Mouse (Mus musculus) urinary bladder, postnatal 4 days (tissue): Measurements from ENCODE around the gene Rasal1.

Experiments
- DNase-seq, 2 experiments: peaks; one replicate each; pipeline ENCODE4 v3.0.0; 2021 to 2022; ENCODE audit warnings: low spot score in 2 of 2

Gene Rasal1

DNA sequence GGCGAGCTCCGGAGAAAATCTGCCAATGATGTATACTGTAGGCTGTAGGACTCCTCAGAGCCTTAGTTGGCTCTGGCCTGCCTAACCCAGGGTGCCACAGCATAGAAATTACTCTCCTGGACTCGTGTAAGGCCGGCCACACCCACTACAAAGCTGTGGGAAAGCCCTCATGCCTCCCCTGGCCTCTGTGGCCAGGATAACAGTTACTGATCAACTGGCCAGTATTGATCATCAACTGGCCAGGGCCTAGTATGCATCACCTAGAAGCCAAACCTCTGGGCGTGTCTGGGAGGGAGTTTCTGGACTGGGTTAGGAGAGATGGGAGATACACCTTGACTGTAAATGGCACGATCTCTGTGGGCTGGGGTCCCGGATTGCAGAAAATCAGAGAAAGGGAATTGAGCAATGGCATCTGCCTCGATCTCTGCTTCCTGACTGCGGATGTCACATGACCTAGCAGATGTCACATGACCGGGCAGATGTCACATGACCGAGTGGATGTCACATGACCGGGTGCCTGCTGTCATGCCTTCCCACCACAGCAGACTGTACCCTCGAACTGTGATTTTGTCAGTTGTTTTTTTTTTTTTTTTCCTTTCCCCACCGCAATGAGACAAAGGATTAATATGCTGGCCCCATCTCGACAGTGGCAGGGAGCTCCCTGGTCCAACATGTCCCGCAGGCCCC is 47.6 kb downstream of the Rasal1 start:
- no peak for DNase-seq

DNA sequence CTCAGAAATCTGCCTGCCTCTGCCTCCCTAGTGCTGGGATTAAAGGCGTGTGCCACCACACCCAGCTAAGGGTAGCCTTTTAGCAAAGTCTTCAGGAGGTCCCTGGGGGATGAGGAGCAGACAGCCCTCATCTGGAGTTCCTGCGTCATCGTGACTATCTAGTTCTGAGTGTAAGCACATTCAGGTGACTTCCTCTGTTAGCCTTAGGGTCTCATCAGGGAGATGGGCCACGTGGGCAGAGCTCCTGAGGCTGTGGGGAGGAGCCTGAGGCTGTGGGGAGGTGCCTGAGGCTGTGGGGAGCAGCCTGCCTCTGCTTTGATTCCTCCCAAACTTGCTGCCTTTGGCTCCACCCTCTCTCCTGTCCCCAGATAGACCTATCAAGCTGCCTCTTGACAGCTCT is 48.3 kb downstream of the Rasal1 start:
- no peak for DNase-seq

DNA sequence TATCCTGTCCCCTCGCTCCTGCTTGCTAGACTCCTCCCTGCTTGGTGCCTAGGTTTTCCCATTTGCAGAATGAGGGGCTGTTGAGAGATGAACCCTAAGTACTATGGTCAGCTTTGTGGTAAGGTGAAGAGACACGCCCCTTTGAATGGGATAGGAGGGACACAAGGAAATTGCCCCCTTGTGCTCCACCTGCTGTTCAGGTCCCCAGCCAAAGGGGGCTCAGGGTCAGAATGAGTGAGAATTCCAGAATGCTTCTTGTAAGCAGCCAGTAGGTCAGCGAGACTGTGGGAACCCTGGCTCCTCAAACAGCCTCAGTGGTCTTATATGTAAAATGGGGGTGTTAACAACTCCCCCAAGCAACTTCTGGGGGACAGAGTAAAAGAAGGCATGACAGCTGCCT is 49.6 kb downstream of the Rasal1 start:
- DNase-seq, result no peak

DNA sequence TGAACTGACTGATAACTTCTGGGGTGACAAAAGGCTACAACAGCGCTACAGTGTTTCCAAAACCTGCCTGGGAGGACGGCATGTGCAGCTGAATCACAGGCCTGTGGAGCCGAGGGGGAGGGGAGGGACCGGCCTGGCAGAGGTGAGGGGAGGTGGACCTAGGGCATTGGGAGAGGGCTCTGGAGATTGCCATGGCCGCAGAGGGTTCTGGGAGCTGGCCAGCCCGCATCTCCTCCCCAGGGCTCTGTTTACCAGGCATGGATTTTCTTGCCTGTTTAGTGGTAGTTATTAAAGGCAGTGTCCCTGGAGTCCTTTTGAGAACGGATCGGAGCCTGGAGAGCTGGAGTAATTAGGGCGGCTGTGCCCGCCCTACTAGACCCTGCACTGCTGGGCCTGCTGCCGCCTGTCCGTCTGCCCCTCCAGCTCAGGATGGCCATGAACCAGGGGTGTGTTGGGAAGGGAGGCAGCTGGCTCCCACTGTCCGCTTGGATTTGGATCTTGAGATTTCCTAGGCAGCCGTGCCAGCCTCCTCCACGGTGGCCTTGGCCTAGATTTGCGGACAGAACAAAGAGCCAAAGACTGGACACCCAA is 50.3 kb downstream of the Rasal1 start:
- peak in 1 of 2 experiments; percentile 67 for DNase-seq

DNA sequence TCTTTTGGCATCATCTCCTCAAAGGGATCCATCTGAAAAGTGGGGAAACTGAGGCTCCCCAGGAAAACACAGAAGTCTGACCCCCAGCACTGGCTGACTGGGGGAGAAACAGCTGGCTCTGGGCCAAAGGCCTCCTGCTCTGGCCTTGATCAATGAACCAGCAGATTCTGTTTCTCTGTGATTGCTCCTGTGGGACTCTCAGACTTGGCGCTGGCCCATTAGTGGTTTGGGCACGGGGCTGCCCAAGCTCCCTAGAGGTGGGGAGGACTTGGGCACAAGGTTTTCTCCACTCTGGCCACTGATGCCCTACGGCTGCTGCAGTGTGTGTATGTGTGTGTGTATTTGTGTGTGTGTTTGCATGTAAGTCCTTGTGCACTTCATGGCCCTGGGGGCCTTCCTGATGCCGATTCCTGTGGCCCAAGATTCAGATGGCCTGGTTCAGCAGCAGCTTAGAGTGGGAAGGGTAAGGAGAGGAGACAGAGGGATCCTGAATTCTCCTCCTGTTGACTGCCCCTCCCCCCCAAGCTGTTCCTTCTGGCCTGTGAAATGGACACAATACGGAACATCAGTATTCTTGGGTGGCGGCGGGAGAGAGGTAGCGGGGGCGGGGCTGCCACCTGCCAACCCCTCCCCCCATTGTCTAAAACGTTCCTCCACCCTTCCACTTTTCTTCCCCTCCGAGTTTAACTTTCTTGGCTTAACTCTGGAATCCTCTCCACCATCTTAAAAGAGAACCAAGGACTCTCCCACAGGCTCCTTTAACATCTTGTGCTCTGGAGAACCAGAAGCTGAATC is 52.6 kb downstream of the Rasal1 start:
- DNase-seq, result no peak

DNA sequence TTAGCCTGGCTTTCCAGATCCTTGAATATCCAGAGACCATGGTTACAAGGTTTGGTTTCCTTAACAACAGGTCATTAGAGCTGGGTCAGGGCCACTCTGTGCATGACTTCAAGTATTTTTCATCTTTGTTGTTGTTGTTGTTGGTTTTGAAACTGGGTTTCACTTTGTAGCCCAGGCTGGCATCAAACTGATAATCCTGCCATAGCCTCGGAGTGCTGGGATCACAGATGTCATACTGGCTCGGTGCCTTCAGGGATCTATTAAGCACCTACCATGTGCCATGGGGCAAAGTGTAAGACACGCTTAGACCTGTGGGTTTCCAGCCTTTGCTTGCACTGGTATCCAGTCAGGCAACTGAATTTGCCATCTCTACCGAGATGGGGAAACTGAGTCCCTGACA is 53.8 kb downstream of the Rasal1 start:
- DNase-seq, result no peak

DNA sequence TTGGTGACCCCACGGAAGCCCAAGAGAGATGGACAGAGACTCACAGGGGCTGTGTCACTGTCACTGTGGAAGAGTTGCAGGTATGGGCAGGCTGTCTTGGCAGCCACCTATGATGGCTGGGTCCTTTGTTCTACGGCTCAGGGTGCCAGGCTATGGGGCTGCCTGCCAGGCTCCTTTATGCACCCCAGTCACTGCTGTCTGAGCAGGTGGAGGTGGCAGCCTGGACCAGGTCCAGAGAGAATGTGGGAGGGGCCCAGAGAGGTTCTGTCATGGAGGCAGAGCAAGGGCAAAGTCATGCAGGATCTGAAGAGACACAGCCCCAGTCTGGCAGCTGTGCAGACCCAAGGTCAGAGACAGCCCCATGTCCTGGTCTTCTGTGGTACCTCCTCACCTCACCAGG is 54.4 kb downstream of the Rasal1 start:
- DNase-seq, result no peak

DNA sequence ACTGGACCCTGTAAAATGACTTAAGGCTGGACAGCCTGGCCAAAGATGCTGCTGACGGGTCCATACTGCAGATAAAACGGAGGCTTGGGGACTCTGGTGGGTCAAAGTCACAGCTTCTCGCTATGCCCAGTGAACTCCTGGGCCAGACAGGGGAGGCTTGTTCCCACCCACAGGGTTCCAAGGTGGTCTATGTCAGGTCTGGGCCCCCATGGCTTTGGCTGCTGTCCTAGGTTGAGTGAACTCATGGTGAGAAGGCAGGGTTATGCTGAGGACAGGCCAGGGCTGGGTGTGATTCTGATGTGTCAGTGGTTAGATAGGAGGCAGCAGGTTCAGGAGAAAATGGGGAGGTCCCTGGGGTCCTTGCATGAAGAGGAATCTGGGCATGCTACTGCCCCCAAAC is 55.0 kb downstream of the Rasal1 start:
- no peak for DNase-seq

DNA sequence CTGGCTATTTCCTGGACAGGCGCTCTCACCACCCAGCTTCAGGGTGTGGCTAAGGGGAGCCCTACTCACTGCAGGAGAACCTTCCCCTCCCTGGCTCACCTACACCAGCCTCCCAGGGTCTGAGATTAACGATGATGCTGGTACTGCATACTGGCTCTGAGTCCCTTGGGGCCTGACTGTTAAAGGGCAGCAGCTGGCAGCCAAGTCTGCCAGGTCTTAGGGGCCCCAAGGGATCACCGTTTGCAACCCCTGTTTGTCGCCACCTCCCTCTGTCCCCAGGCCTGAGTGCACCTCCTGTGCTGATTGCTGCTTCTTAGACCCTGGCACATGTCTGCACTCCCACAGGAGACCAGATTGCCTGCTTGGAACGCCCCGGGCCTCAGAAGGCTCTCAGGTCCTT is 55.8 kb downstream of the Rasal1 start:
- no peak for DNase-seq

DNA sequence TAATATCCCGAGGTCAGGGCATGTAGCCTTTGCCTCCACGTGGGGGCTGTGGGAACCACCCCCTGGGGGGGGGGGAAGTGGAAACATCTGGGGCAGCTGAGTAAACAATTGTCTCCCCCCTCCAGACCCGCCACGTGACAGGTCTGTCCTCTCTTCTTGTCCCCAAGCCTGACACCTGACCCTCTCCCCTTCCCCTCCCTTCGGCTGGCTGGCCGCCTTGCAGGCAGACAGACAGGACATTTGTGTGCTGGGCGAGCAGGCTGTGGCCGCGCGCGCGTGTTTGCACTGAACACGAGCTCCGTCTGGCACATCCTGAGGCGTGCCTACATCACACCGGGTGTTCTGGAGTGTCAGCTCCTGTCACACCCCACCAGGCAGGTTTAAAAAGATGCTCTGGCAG is 57.9 kb downstream of the Rasal1 start:
- no peak for DNase-seq

DNA sequence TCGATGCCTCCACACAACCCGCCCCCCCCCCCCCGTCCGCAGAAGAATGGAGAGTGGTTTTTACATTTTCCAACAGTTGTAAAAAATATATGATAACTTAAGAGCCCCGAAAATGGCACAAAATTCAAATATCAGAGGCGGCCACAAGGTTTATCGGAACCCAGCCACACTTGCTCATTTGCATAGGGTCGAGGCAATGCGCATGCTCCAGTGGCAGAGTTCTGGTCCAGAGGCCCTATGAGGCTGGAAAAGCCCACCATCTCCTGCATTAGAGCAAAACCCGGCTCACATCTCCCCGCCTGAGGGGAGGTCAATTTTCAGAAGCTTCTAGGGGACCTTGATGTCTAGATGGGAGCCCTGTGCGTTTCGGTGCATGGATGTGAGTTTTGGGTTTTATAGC is 58.4 kb downstream of the Rasal1 start:
- DNase-seq, result no peak

DNA sequence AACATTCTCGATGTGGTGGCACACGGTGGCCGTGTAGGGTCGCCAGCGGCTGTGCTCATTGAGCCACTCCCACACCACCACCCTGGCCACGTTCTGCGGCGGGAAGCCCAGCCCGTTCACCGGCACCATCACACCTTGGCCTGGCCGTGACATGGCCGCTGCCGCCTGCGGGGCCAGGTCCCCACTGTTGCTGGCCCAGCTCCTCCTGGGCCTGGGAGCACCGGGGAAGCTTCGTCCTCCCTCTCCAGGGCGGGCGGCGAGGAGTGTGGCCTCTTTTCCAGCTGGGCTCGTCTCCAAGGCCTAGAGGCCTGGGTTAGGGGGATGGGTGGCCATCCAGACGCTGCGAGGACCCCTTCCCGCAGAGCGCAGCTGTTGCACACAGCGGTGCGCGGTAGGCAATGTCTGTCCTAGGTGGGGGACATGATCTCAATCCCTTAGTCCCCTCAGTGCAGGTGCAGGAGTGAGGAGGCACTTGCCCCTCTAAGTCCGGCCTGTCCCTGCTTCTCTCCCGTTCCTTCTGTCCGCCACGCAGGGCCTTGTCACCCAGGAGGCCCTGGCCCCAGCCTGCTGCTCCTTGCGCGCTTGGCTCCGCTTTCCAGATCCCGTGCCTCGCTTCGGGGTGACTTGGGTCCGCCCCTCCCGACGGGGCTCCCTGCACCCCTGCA is 61.7 kb downstream of the Rasal1 start:
- DNase-seq, result peak in 1 of 2 experiments; percentile 39

DNA sequence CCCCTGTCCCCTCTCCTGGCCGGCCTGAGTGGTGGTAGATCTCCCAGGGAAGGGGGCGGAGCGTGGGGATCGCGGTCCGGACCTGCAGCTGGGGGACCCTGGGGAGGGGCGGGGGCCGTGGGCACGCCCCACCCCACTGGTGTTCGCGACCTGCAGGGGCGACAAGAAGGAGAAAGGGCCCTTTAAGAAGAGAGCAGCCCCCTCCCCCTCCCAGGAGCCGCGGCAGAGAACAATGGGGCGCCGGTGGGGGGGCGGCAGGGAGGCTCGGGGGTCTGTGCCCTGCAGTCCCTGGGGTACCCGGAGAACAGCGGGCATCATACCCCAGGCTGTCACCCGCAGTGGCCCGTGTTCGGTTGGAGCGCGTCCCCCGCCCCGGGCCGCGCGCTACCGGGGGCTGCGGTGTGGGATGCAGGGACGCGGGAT is 62.2 kb downstream of the Rasal1 start:
- no peak for DNase-seq

DNA sequence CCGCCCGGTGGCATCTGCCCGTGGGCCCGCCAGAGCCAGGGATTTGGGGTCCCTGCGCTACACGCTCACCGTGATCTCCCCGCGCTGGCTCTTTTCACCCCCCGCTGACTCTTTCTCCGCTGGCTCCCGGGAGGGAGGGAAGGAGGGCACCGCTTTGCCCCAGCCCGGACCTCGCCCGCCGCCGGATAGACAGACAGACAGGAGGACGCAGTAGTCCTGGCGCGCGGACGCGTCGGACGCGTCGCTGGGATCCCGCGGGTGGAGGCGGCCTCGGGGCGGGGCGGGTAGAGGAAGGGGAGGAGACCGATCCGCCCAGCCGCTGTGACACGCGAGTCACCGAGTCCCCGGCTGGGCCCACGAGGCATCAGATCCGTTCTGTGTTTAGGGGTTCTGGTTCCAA is 62.8 kb downstream of the Rasal1 start:
- no peak for DNase-seq

DNA sequence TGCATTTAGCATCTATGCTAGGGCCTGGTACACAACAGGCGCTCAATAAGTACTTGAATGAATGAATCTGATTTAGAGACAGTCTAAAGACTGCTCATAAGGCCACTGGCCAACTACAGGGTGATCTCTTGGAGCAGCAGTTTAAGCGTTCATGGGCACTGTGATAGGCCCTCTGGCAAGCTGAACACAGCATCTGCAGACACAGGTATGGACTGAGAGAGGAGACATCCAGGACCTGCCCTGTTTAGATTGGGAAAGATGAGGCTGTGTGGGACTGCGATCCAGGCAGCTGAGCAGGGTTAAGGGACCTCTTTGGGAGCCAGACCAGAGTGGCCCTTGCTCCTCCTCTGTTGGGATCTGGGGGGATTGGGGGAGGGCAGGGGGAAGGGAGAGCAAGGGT is 63.2 kb downstream of the Rasal1 start, which contains the start of gene Dtx1:
TSS of gene Dtx1 (minus strand) at position 101 of the 400 bp plus-strand sequence.
- DNase-seq, result no peak

DNA sequence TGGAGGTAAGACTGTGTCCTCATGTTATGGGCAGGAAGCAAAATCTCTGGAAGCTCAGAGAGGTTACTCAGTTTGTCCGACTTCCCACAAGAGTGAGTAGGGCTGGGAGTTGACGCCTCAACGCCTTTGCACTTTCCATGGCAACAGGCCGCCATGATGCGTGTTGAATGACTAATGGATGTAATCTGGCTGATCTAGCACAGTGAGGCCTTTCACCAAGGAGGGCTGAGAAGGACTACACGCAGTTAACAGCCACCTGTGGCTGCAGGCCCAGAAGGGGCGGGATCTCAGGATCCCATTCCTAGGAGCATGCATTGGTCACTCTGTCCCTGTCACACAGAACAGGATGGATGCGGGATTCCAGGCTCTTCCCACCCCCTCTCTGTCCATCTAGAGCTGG is 64.1 kb downstream of the Rasal1 start:
- DNase-seq, result no peak

DNA sequence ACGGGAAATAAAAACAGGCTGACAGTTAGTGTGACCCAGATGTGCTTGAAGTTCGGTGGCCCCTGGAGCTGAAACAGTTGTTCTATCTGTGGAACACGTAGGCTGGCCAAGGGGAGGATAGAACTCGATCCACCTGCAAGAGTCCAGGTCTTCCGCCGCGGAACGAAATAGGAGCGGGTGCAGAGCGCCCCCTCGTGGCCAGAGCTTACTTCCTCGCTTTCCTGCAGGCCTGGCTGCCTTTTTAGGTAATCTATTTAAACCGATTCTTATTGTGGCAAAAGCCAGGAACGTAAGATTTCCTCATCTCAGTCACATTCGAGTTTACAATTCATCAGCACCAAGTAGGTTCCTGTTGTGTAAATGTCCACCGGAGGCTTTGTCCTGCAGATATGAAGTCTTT is 65.7 kb downstream of the Rasal1 start:
- DNase-seq, result peak; percentile 59 to 78

DNA sequence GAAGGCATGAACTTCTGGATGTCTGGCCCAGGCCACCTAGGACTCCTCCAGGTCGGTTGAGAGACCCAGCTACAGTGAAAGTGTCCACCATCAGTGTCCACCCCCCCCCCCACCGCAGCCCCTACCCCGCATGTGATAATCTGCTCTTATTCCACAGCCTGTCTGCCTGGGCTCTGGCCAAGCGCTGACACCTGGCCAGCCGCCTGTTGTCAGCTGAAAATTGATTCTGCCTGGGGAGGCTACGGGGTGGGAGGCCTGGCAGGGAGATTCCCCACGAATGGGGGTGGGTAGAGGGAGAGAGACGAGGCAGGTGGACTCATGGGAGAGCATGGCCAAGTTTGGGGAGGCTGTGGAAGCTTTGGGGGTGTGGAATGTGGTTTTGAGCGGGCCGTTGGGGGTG is 68.5 kb downstream of the Rasal1 start:
- DNase-seq, result no peak

DNA sequence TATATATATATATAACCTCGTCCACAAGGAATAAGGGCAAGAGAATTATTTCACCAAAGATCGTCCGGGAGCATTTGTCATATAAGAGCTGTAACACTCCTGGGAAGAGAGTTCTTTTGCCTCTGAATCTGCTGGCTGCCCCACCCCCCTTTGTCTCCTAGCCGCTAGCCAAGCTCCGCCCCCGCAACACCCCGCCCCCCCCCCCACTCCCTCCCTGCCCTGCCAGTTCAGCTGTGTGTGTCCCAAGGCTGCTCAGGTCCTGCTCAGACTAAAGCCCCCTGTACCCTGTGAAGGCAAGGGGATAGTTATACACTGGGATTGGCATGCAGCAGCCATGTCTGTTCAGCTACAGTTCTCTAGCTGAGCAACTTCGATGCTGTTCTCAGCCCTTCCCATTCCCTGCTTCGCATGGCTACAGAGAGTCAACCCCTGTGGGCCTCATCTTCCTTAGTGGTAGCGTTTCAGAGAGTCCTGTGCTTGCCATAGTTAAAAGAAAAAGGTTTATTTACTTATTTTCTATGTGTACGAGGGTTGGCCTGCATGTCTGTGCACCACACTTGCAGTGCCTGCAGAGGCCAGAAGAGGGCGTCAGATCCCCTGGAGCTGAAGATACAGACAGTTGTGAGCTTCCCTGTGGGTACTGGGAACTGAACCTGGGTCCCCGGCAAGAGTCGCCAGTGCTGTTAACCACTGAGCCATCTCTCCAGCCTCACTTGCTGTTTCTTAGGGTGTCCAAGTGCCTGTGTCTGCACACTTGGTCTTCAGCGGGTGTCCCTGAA is 70.2 kb downstream of the Rasal1 start:
- DNase-seq, result no peak

DNA sequence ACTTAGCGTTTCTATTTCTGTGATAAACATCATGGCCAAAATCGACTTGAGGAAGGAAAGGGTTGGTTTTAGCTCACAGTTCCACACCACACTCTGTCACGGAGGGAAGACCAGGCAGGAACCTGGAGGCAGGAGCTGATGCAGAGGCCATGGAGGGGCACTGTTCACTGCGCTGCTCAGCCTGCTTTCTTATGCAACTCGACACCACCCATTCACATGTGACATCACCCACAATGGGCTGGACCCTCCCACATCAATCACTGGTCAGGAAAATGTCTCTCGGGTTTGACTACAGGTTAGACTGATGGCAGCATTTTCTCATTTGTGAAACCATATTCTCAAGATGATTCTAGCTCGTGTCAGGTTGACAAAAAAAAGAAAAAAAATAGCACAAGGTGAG is 72.4 kb downstream of the Rasal1 start:
- no peak for DNase-seq

DNA sequence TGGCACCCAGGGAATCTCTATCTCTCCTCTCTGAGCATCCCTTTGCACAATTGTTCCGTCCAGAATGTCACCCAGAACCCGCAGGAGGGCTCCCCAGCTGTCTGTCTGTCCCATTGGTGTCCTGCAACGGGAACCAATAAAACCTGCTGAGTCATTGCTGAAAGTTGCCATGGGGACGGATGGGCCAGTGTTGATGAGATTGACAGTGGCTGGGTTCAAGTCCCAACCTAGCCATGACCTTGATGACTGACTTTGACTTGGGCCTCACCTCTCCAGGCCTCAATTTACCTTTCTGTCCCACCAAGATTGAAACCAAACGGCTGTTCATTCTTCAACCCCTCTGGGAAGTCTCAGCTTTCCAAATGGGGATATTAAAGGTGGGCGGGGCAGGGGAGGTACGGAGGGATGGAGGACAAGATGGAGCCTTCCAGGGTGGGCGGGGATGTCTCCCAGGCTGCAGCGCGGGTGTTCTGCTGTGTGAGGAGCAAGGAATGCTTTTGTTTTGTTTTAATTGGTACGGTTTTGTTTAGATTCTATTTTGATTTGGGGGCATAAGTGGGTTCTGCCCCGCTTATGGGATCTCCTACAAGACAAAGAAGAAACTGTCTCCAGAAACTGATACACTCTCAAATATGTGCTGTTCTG is 77.3 kb downstream of the Rasal1 start:
- DNase-seq, result no peak
